8 mouse cellular contexts compared by ENCODE assay signal in genomic region chr13:60146994-60147856, GRCm38 (mm10). TPM values are rescaled to one million over a fixed set of nuclear protein-coding genes. Genes with fewer than 3 reads are reported as not detected.
DNase-seq lines count a peak whose midpoint lies in the region; ATAC-seq and TF ChIP-seq lines count a peak whose summit lies in the region.

No protein-coding gene starts in this region.

- peak overlapping the region; percentile 71 for H3K9ac ChIP-seq in hindbrain, embryonic 13.5 days
- H3K9ac ChIP-seq in midbrain, embryonic 12.5 days (replicated peaks) = peak overlapping the region; percentile 45

- H3K4me3 ChIP-seq in gastrocnemius, adult 2 months = peak overlapping the region; percentile 63
- peak overlapping the region; percentile 26 for H3K4me3 ChIP-seq in hindbrain, embryonic 13.5 days
- peak overlapping the region; percentile 30 for H3K4me3 ChIP-seq in midbrain, embryonic 12.5 days

- DNase-seq in gastrocnemius, adult 2 months = no peak
- DNase-seq in gastrocnemius, postnatal 36 days = no peak
- peak; percentile 87 for DNase-seq in embryo, embryonic 10 days (ENCODE audit: low spot score)
- no peak for DNase-seq in layer of hippocampus, adult 9-11 months
- DNase-seq in right cerebral cortex, adult 2 months (ENCODE audit: low spot score in 2 of 2) = no peak

- 2% methylated on average over 21 of the region's 21 CpGs for WGBS in hindbrain, embryonic 13.5 days
- WGBS in midbrain, embryonic 12.5 days = 3% methylated on average over 21 of the region's 21 CpGs

- 0 out of 2 replicates have a peak, but pooled peaks cover 8% of the 10 kb centered on the region for H3K9me3 ChIP-seq in hindbrain, embryonic 13.5 days
- H3K9me3 ChIP-seq in midbrain, embryonic 12.5 days = peaks cover 10% of the 10 kb centered on the region; the same call in 1 of the 2 replicates

- H3K4me1 ChIP-seq in hindbrain, embryonic 13.5 days (replicated peaks) = peaks cover 19% of the 10 kb centered on the region
- H3K4me1 ChIP-seq in midbrain, embryonic 12.5 days = peaks cover 28% of the 10 kb centered on the region

- intact Hi-C loops in gastrocnemius, adult 2 months (cut with DNase I) = no loop called here
- intact Hi-C loops in gastrocnemius, postnatal 36 days (cut with DNase I) = no loop called here

- H3K4me2 ChIP-seq in hindbrain, embryonic 13.5 days = peak overlapping the region; percentile 56
- H3K4me2 ChIP-seq in midbrain, embryonic 12.5 days (replicated peaks) = peak overlapping the region; percentile 54

- no peak for TF ChIP-seq CTCF in gastrocnemius, adult 2 months (IDR thresholded peaks at IDR 0.05)

- H3K36me3 ChIP-seq in hindbrain, embryonic 13.5 days = no peaks in the 10 kb centered on the region
- H3K36me3 ChIP-seq in midbrain, embryonic 12.5 days = no peaks in the 10 kb centered on the region

- no peak overlapping the region for H3K27ac ChIP-seq in gastrocnemius, adult 2 months
- H3K27ac ChIP-seq in hindbrain, embryonic 13.5 days = peak overlapping the region; percentile 84
- H3K27ac ChIP-seq in midbrain, embryonic 12.5 days (replicated peaks) = peak overlapping the region; percentile 86

- peak; percentile 65 for ATAC-seq in hindbrain, embryonic 13.5 days (ENCODE audit: low FRiP score)
- peak; percentile 88 for ATAC-seq in midbrain, embryonic 12.5 days (ENCODE audit: low FRiP score, low read depth)
- ATAC-seq in activated CD4-positive, CD25-positive, alpha-beta regulatory T cell, adult 4 months = no peak

- peaks cover 20% of the 10 kb centered on the region for H3K27me3 ChIP-seq in hindbrain, embryonic 13.5 days
- H3K27me3 ChIP-seq in midbrain, embryonic 12.5 days = peaks cover 24% of the 10 kb centered on the region

RNA-seq across cellular contexts. Expression of gene Gas1, which starts 29.9 kb away (rescaled TPM):
- total RNA-seq in gastrocnemius, adult 2 months (2021) = 10 to 100 TPM; 11.2 to 18.6 TPM
- 10 to 100 TPM; 14.6 to 17.4 TPM for total RNA-seq in gastrocnemius, postnatal 36 days (2021)
- polyA plus RNA-seq in hindbrain, embryonic 13.5 days (2015; fragmentation: Nextera tagmentation; extraction: Ambion mirVana) = 17.0 and 19.1 TPM in 2 replicates
- 121 and 123 TPM in 2 replicates for polyA plus RNA-seq in midbrain, embryonic 12.5 days (2016; fragmentation: Nextera tagmentation; extraction: Ambion mirVana)
- polyA plus RNA-seq in activated CD4-positive, CD25-positive, alpha-beta regulatory T cell, adult 4 months (2017; shearing (Covaris generic)) = not detected

Comparison
In these comparisons a context has a peak if more than half of its experiments do, and no peak if none do; other contexts are left out.
1. RNA of gene Gas1, which starts 29.9 kb away (polyA plus RNA-seq): 121 to 123 TPM in midbrain, embryonic 12.5 days and 17.0 to 19.1 TPM in hindbrain, embryonic 13.5 days; not detected in activated CD4-positive, CD25-positive, alpha-beta regulatory T cell, adult 4 months; every median in the first group is over 10 times any median in the second.
2. Peak in every context shown above with its lines, with median percentiles within 50 percentile points of each other: H3K4me3 ChIP-seq.